Mouse (Mus musculus): ENCODE measurements around the gene Tmem259. TPM values are rescaled to one million over a fixed set of nuclear protein-coding genes. Genes with fewer than 3 reads are reported as not detected.

Gene Tmem259
- polyA plus RNA-seq, 1 experiment from 2014 or later: 15.6 TPM

DNA sequence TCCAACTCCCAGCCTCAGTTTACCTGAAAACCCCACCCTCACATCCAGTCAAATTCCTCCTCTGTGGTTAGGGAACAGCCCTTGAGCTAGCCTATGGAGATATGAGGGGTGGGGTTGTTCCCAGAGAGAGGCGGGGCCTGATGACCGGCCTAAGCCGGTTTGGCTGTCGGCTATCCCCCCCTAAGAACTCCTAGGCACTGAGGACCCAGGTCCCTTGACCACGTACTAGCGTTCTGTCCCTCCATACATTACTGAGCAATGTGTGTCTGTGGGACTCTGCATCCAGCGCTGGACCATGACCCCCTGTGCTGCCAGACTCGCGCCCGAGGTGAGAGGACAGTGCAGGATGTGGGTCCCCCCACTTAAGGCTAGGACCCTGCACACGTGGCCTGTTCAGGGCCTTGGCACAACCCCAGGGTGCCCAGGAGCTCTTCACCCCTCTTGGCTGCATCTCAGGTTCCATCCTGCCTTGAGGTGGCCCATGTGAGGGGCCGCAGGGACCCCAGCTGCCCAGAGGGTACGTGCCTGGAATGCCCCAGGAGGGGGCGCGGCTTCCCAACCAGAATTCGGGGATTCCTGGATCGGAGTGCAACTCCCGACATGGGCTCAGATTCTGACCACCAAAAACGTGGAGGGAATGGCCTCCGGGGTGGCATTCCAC is 35.5 kb upstream of the Tmem259 start:
- Histone ChIP-seq H3K27ac (ENCODE audit: low read length) (peak overlapping the region; percentile 55; the same call in 1 of the 2 replicates), H3K4me2 (replicated peaks; ENCODE audit: low read depth, low read length) (peak overlapping the region; percentile 46), H3K36me3 (ENCODE audit: control insufficient read depth, insufficient read depth, low read length) (no peaks in the 10 kb centered on the region), H3K9ac (replicated peaks; ENCODE audit: low read depth, low read length) (peak overlapping the region; percentile 40; the same call in 1 of the 2 replicates), H3K4me3 (ENCODE audit: low read depth, low read length) (peak overlapping the region; percentile 20), H3K27me3 (ENCODE audit: control insufficient read depth, insufficient read depth, low read length) (peaks cover 6% of the 10 kb centered on the region), H3K4me1 (ENCODE audit: control insufficient read depth, insufficient read depth, low read length) (peaks cover 22% of the 10 kb centered on the region), H3K9me3 (ENCODE audit: control insufficient read depth, low read depth, low read length) (no peaks in the 10 kb centered on the region)
- ATAC-seq (ENCODE audit: insufficient number of reproducible peaks, insufficient read depth, low FRiP score, low read depth): peak; percentile 66; the same call in 1 of the 2 replicates
- WGBS: 12% methylated on average over 20 of the region's 20 CpGs

- Histone ChIP-seq H3K4me1 (ENCODE audit: control insufficient read depth, insufficient read depth, low read length) (peaks cover 22% of the 10 kb centered on the region), H3K4me3 (ENCODE audit: low read depth, low read length) (peak overlapping the region; percentile 20; the same call in 1 of the 2 replicates), H3K9me3 (ENCODE audit: control insufficient read depth, low read depth, low read length) (no peaks in the 10 kb centered on the region), H3K9ac (replicated peaks; ENCODE audit: low read depth, low read length) (no peak overlapping the region), H3K27ac (ENCODE audit: low read length) (peak overlapping the region; percentile 55; the same call in 1 of the 2 replicates), H3K4me2 (replicated peaks; ENCODE audit: low read depth, low read length) (peak overlapping the region; percentile 46), H3K27me3 (ENCODE audit: control insufficient read depth, insufficient read depth, low read length) (peaks cover 14% of the 10 kb centered on the region), H3K36me3 (ENCODE audit: control insufficient read depth, insufficient read depth, low read length) (no peaks in the 10 kb centered on the region)
- WGBS: 6% methylated on average over 15 of the region's 15 CpGs
- peak; percentile 76 for ATAC-seq (ENCODE audit: insufficient number of reproducible peaks, insufficient read depth, low FRiP score, low read depth)
Observed at GRCm38 (mm10) chr10:80018739-80019297, 34.7 kb upstream of the Tmem259 start.

DNA sequence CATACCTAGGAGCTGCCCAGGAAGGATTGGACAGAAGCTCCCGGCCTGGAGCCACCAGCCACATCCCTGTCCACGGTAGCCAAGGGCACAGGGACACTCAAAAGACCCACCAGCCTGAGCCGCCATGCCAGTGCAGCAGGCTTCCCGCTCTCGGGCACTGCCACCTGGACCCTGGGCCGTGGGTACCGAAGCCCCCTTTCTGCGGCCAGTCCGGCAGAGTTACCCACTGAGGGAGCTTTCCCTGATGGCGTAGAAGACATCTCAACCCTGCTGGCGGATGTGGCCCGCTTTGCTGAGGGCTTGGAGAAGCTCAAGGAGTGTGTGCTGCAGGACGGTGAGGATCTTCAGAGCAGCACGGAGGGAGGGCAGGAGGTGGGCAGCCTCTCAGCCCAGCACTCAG is 33.6 kb upstream of the Tmem259 start:
- no peak overlapping the region for H3K4me3 ChIP-seq (ENCODE audit: low read depth, low read length)
- no peaks in the 10 kb centered on the region for H3K36me3 ChIP-seq (ENCODE audit: control insufficient read depth, insufficient read depth, low read length)
- WGBS: 81% methylated on average over 14 of the region's 14 CpGs
- no peak for ATAC-seq (ENCODE audit: insufficient number of reproducible peaks, insufficient read depth, low FRiP score, low read depth)
- no peak overlapping the region for H3K4me2 ChIP-seq (replicated peaks; ENCODE audit: low read depth, low read length)
- H3K9ac ChIP-seq (replicated peaks; ENCODE audit: low read depth, low read length): no peak overlapping the region
- peaks cover 21% of the 10 kb centered on the region for H3K27me3 ChIP-seq (ENCODE audit: control insufficient read depth, insufficient read depth, low read length)
- H3K4me1 ChIP-seq (ENCODE audit: control insufficient read depth, insufficient read depth, low read length): peaks cover 22% of the 10 kb centered on the region
- H3K27ac ChIP-seq (ENCODE audit: low read length): no peak overlapping the region
- no peaks in the 10 kb centered on the region for H3K9me3 ChIP-seq (ENCODE audit: control insufficient read depth, low read depth, low read length)

GRCm38 (mm10) chr10:80017361-80017760 is 33.2 kb upstream of the Tmem259 start:
- Histone ChIP-seq H3K4me1 (ENCODE audit: control insufficient read depth, insufficient read depth, low read length) (peaks cover 22% of the 10 kb centered on the region), H3K9ac (replicated peaks; ENCODE audit: low read depth, low read length) (no peak overlapping the region), H3K4me3 (ENCODE audit: low read depth, low read length) (no peak overlapping the region), H3K9me3 (ENCODE audit: control insufficient read depth, low read depth, low read length) (no peaks in the 10 kb centered on the region), H3K27ac (ENCODE audit: low read length) (no peak overlapping the region), H3K36me3 (ENCODE audit: control insufficient read depth, insufficient read depth, low read length) (no peaks in the 10 kb centered on the region), H3K27me3 (ENCODE audit: control insufficient read depth, insufficient read depth, low read length) (peaks cover 21% of the 10 kb centered on the region), H3K4me2 (replicated peaks; ENCODE audit: low read depth, low read length) (no peak overlapping the region)
- 59% methylated on average over 3 of the region's 3 CpGs for WGBS
- ATAC-seq (ENCODE audit: insufficient number of reproducible peaks, insufficient read depth, low FRiP score, low read depth): no peak

DNA sequence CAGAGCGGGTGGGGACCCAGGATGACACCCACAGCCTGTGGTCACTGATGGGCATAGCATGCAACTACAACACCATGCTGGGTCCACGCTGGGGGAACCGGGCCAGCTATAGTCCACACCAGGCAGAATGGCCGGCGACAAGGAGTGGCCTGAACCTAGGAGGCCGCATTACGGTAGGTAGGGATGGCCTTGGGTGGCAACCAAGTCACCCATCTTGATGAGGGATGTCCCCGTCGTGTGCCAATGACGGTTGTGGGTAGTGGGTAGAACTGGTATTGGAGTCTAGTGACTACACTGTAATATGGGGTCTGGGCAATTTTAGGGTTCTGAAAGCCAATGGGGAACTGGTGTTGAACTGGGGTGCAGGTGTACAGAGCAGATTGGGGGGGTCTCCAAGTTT is 32.8 kb upstream of the Tmem259 start:
- H3K4me3 ChIP-seq (ENCODE audit: low read depth, low read length): no peak overlapping the region
- H3K27me3 ChIP-seq (ENCODE audit: control insufficient read depth, insufficient read depth, low read length): peaks cover 21% of the 10 kb centered on the region
- no peaks in the 10 kb centered on the region for H3K9me3 ChIP-seq (ENCODE audit: control insufficient read depth, low read depth, low read length)
- H3K9ac ChIP-seq (replicated peaks; ENCODE audit: low read depth, low read length): no peak overlapping the region
- no peak overlapping the region for H3K4me2 ChIP-seq (replicated peaks; ENCODE audit: low read depth, low read length)
- H3K27ac ChIP-seq (ENCODE audit: low read length): no peak overlapping the region
- no peak for ATAC-seq (ENCODE audit: insufficient number of reproducible peaks, insufficient read depth, low FRiP score, low read depth)
- no peaks in the 10 kb centered on the region for H3K36me3 ChIP-seq (ENCODE audit: control insufficient read depth, insufficient read depth, low read length)
- WGBS: 85% methylated on average over 10 of the region's 10 CpGs
- H3K4me1 ChIP-seq (ENCODE audit: control insufficient read depth, insufficient read depth, low read length): peaks cover 22% of the 10 kb centered on the region

- H3K4me2 ChIP-seq (replicated peaks; ENCODE audit: low read depth, low read length): no peak within 1 kb of the TSS
- peaks cover 21% of the 10 kb centered on the region for H3K27me3 ChIP-seq (ENCODE audit: control insufficient read depth, insufficient read depth, low read length)
- H3K9me3 ChIP-seq (ENCODE audit: control insufficient read depth, low read depth, low read length): no peaks in the 10 kb centered on the region
- no peak within 1 kb of the TSS for H3K9ac ChIP-seq (replicated peaks; ENCODE audit: low read depth, low read length)
- H3K4me3 ChIP-seq (ENCODE audit: low read depth, low read length): no peak within 1 kb of the TSS
- ATAC-seq (ENCODE audit: insufficient number of reproducible peaks, insufficient read depth, low FRiP score, low read depth): no peak
- H3K4me1 ChIP-seq (ENCODE audit: control insufficient read depth, insufficient read depth, low read length): peaks cover 22% of the 10 kb centered on the region
- 74% methylated on average over 11 of the region's 11 CpGs for WGBS
- H3K27ac ChIP-seq (ENCODE audit: low read length): no peak within 1 kb of the TSS
- no peaks in the 10 kb centered on the region for H3K36me3 ChIP-seq (ENCODE audit: control insufficient read depth, insufficient read depth, low read length)
Observed at GRCm38 (mm10) chr10:80016511-80016910, 32.4 kb upstream of the Tmem259 start, which contains the start of gene Arhgap45. TSS of gene Arhgap45 (plus strand) at chr10:80016653.

DNA sequence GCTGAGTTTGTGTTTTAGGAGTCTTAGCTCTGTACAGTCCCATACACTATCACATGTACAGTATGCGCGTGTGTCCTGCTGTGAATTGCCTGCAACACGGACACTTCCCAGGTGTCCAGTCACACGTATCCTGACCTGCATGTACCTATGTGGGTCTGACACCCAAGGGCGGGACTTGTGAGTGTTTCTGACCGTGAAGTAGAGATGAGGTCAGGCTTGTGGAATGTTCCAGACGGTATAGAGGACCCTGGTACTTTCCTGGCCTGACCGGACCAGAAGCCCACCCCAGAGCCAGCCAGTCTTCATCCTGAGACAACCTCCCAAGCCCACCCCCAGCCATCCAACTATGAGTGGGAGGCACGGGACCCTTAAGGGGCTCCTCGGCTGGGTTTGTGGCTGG is 31.5 kb upstream of the Tmem259 start:
- WGBS: 68% methylated on average over 10 of the region's 10 CpGs
- ATAC-seq (ENCODE audit: insufficient number of reproducible peaks, insufficient read depth, low FRiP score, low read depth): no peak

DNA sequence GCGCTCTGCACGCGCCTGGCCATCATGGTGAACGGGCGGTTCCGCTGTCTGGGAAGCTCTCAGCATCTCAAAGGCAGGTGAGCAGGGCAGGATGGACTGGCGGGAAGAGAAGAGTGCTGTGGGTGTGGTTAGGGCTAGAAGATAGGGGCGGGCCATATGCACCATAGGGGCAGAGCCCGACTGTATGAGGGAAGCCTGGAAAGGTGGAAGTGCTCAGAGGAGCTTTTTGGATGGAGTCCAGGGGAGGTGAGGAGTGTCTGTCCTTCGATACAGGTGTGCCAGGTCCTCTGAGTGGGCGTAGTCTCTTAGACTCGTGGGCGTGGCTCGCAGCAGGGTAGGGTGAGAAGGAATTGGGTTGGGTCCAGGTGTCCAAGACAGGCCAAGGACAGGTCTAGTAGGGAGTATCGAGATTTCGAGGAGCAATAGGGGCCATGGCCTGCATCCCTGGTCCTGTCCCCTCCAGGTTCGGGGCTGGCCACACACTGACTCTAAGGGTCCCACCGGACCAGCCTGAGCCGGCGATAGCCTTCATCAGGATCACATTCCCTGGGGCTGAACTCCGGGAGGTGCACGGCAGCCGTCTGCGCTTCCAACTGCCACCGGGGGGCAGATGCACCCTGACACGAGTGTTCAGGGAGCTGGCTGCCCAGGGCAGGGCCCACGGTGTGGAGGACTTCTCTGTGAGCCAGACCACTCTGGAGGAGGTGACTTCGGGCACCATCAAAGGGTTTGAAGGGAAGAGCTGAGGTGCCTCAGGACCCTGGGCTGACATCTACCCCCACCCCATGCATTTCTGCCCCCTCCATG is 30.6 kb upstream of the Tmem259 start:
- no peak overlapping the region for H3K27ac ChIP-seq (ENCODE audit: low read length)
- H3K4me2 ChIP-seq (replicated peaks; ENCODE audit: low read depth, low read length): no peak overlapping the region
- H3K4me1 ChIP-seq (ENCODE audit: control insufficient read depth, insufficient read depth, low read length): peaks cover 12% of the 10 kb centered on the region
- no peak overlapping the region for H3K9ac ChIP-seq (replicated peaks; ENCODE audit: low read depth, low read length)
- no peak for ATAC-seq (ENCODE audit: insufficient number of reproducible peaks, insufficient read depth, low FRiP score, low read depth)
- no peak overlapping the region for H3K4me3 ChIP-seq (ENCODE audit: low read depth, low read length)
- no peaks in the 10 kb centered on the region for H3K36me3 ChIP-seq (ENCODE audit: control insufficient read depth, insufficient read depth, low read length)
- peaks cover 21% of the 10 kb centered on the region for H3K27me3 ChIP-seq (ENCODE audit: control insufficient read depth, insufficient read depth, low read length)
- 20% methylated on average over 28 of the region's 28 CpGs for WGBS
- peaks cover 10% of the 10 kb centered on the region for H3K9me3 ChIP-seq (ENCODE audit: control insufficient read depth, low read depth, low read length)

More for the DNA sequence above, 31.5 kb upstream of the Tmem259 start:
- no peak overlapping the region for H3K4me3 ChIP-seq (ENCODE audit: low read depth, low read length)
- no peak overlapping the region for H3K27ac ChIP-seq (ENCODE audit: low read length)
- H3K36me3 ChIP-seq (ENCODE audit: control insufficient read depth, insufficient read depth, low read length): no peaks in the 10 kb centered on the region
- H3K4me2 ChIP-seq (replicated peaks; ENCODE audit: low read depth, low read length): no peak overlapping the region
- H3K4me1 ChIP-seq (ENCODE audit: control insufficient read depth, insufficient read depth, low read length): peaks cover 19% of the 10 kb centered on the region
- H3K27me3 ChIP-seq (ENCODE audit: control insufficient read depth, insufficient read depth, low read length): peaks cover 21% of the 10 kb centered on the region
- H3K9me3 ChIP-seq (ENCODE audit: control insufficient read depth, low read depth, low read length): peaks cover 6% of the 10 kb centered on the region
- no peak overlapping the region for H3K9ac ChIP-seq (replicated peaks; ENCODE audit: low read depth, low read length)

Measured in stomach, embryonic 14.5 days (tissue).